Mouse (Mus musculus) splenic B cell, adult 2 months (primary cell): ENCODE measurements at regions not wholly inside any gene's neighbourhood (a gene's known extent, or its start where the extent isn't known, plus 50 kb on each side); places are given as distances from the start of the nearest gene placed in this dataset.

Experiments
- DNase-seq: peaks from one replicate; pipeline ENCODE4 v3.0.0-alpha.2; 2011; ENCODE audit warnings: low read depth, low spot score
- H3K27me3 ChIP-seq: 2 replicates; pipeline ENCODE4 v1.6.1; 2012; ENCODE audit warnings: mild to moderate bottlenecking, low read length, moderate library complexity, mixed read lengths; ENCODE audit not compliant: control insufficient read depth, poor library complexity, insufficient read depth, severe bottlenecking
- H3K36me3 ChIP-seq: 2 replicates; pipeline ENCODE4 v1.6.1; 2012; ENCODE audit warnings: mild to moderate bottlenecking, low read length, moderate library complexity, mixed read lengths; ENCODE audit not compliant: control insufficient read depth, poor library complexity, insufficient read depth, severe bottlenecking

- DNase-seq: no peak
- Histone ChIP-seq H3K27me3 (no peaks in the 10 kb centered on the region), H3K36me3 (no peaks in the 10 kb centered on the region)
Measured at GRCm38 (mm10) chr13:111204580-111205285, 50.1 kb upstream of the Actbl2 start.
